Mouse (Mus musculus) hindbrain, embryonic 15.5 days (tissue): ENCODE data around the gene Arhgap24. TPM values are rescaled to one million over a fixed set of nuclear protein-coding genes. Genes with fewer than 3 reads are reported as not detected.

Source experiments
- ATAC-seq: fragments of 200-750 bp; cut with Nextera tagmentation; 2 replicates; pipeline ENCODE4 v1.8.0; 2017; ENCODE audit warnings: low read depth, moderate number of reproducible peaks, moderate TSS enrichment; ENCODE audit not compliant: low FRiP score
- H3K27ac ChIP-seq: fragments of 300-500 bp; sonication (generic); replicated peaks from 2 replicates; pipeline ENCODE4 v1.5.1; 2015; ENCODE audit warnings: mild to moderate bottlenecking, inconsistent platforms
- H3K27me3 ChIP-seq: fragments of 300-500 bp; sonication (generic); 2 replicates; pipeline ENCODE4 v1.6.1; 2015; ENCODE audit warnings: control low read depth, inconsistent platforms
- H3K36me3 ChIP-seq: fragments of 300-500 bp; sonication (generic); 2 replicates; pipeline ENCODE4 v1.6.1; 2015; ENCODE audit warnings: control low read depth, inconsistent platforms
- H3K4me1 ChIP-seq: fragments of 300-500 bp; sonication (generic); replicated peaks from 2 replicates; pipeline ENCODE4 v1.6.1; 2015; ENCODE audit warnings: control low read depth, inconsistent platforms
- H3K4me2 ChIP-seq: fragments of 300-500 bp; sonication (generic); 2 replicates; pipeline ENCODE4 v1.6.1; 2015; ENCODE audit warnings: moderate library complexity, mild to moderate bottlenecking, inconsistent platforms
- H3K4me3 ChIP-seq: fragments of 300-500 bp; sonication (generic); 2 replicates; pipeline ENCODE4 v1.5.1; 2015; ENCODE audit warnings: mild to moderate bottlenecking, inconsistent platforms
- H3K9ac ChIP-seq: fragments of 300-500 bp; sonication (generic); 2 replicates; pipeline ENCODE4 v1.6.1; 2015; ENCODE audit warnings: inconsistent platforms
- H3K9me3 ChIP-seq: fragments of 300-500 bp; sonication (generic); 2 replicates; pipeline ENCODE4 v1.6.1; 2016; ENCODE audit warnings: control low read depth, inconsistent platforms
- WGBS: fragments of 180-500 bp; shearing (Covaris S2); methylation state at CpG from one replicate; pipeline ENCODE4 v1.1.7; 2015; 5-methylcytosine and 5-hydroxymethylcytosine counted together
- polyA plus RNA-seq: library from polyadenylated mRNA; unstranded; fragments of >200 nt; fragmentation: Nextera tagmentation; extraction: Ambion mirVana; gene quantifications from 2 replicates; pipeline ENCODE4 v1.2.1, GENCODE M21; 2015

The Arhgap24 gene
- polyA plus RNA-seq, 1 experiment from 2014 or later: 11.5 TPM

GRCm38 (mm10) chr5:102664988-102665726 is 184.0 kb downstream of the Arhgap24 start:
- ATAC-seq: no peak
- no peaks in the 10 kb centered on the region for H3K27me3 ChIP-seq
- 54% methylated on average over 13 of the region's 13 CpGs for WGBS
- H3K4me3 ChIP-seq: no peak overlapping the region
- no peaks in the 10 kb centered on the region for H3K36me3 ChIP-seq
- no peaks in the 10 kb centered on the region for H3K4me1 ChIP-seq
- no peak overlapping the region for H3K9ac ChIP-seq
- no peaks in the 10 kb centered on the region for H3K9me3 ChIP-seq
- H3K4me2 ChIP-seq: no peak overlapping the region
- no peak overlapping the region for H3K27ac ChIP-seq

- ATAC-seq: no peak
- 90% methylated on average over 3 of the region's 3 CpGs for WGBS
Measured at GRCm38 (mm10) chr5:102666886-102667285, 185.7 kb downstream of the Arhgap24 start.

GRCm38 (mm10) chr5:102667754-102668575 is 186.8 kb downstream of the Arhgap24 start:
- WGBS: 94% methylated on average over 9 of the region's 9 CpGs
- H3K36me3 ChIP-seq: no peaks in the 10 kb centered on the region
- H3K4me3 ChIP-seq: no peak overlapping the region
- no peak overlapping the region for H3K9ac ChIP-seq
- no peak for ATAC-seq
- H3K27me3 ChIP-seq: no peaks in the 10 kb centered on the region
- H3K27ac ChIP-seq: no peak overlapping the region
- H3K4me1 ChIP-seq: no peaks in the 10 kb centered on the region
- H3K4me2 ChIP-seq: no peak overlapping the region
- H3K9me3 ChIP-seq: no peaks in the 10 kb centered on the region

More at GRCm38 (mm10) chr5:102666886-102667285, 185.7 kb downstream of the Arhgap24 start:
- Histone ChIP-seq H3K4me3 (no peak overlapping the region), H3K36me3 (no peaks in the 10 kb centered on the region), H3K27me3 (no peaks in the 10 kb centered on the region), H3K27ac (no peak overlapping the region), H3K4me2 (no peak overlapping the region), H3K4me1 (no peaks in the 10 kb centered on the region), H3K9me3 (no peaks in the 10 kb centered on the region), H3K9ac (no peak overlapping the region)

- WGBS: 82% methylated on average over 4 of the region's 4 CpGs
- Histone ChIP-seq H3K4me2 (no peak overlapping the region), H3K27me3 (no peaks in the 10 kb centered on the region), H3K36me3 (no peaks in the 10 kb centered on the region), H3K4me1 (0 out of 2 replicates have a peak, but pooled peaks cover 4% of the 10 kb centered on the region), H3K27ac (no peak overlapping the region), H3K9ac (no peak overlapping the region), H3K4me3 (no peak overlapping the region), H3K9me3 (no peaks in the 10 kb centered on the region)
- ATAC-seq: no peak
Measured at GRCm38 (mm10) chr5:102670206-102670605, 189.0 kb downstream of the Arhgap24 start.

- 83% methylated on average over 5 of the region's 5 CpGs for WGBS
- no peak for ATAC-seq
- H3K27ac ChIP-seq: no peak overlapping the region
- no peaks in the 10 kb centered on the region for H3K27me3 ChIP-seq
- H3K4me3 ChIP-seq: no peak overlapping the region
- H3K36me3 ChIP-seq: no peaks in the 10 kb centered on the region
- H3K4me2 ChIP-seq: no peak overlapping the region
- no peaks in the 10 kb centered on the region for H3K9me3 ChIP-seq
- no peak overlapping the region for H3K9ac ChIP-seq
- 0 out of 2 replicates have a peak, but pooled peaks cover 4% of the 10 kb centered on the region for H3K4me1 ChIP-seq
Measured at GRCm38 (mm10) chr5:102670731-102671345, 189.6 kb downstream of the Arhgap24 start.

- Histone ChIP-seq H3K4me3 (no peak overlapping the region), H3K9me3 (no peaks in the 10 kb centered on the region), H3K4me1 (0 out of 2 replicates have a peak, but pooled peaks cover 4% of the 10 kb centered on the region), H3K4me2 (no peak overlapping the region), H3K9ac (no peak overlapping the region), H3K27me3 (no peaks in the 10 kb centered on the region), H3K36me3 (no peaks in the 10 kb centered on the region), H3K27ac (no peak overlapping the region)
- no peak for ATAC-seq
- 63% methylated on average over 2 of the region's 2 CpGs for WGBS
Measured at GRCm38 (mm10) chr5:102675326-102675725, 194.1 kb downstream of the Arhgap24 start.

- Histone ChIP-seq H3K36me3 (no peaks in the 10 kb centered on the region), H3K9ac (no peak overlapping the region), H3K4me1 (0 out of 2 replicates have a peak, but pooled peaks cover 4% of the 10 kb centered on the region), H3K9me3 (no peaks in the 10 kb centered on the region), H3K4me3 (no peak overlapping the region), H3K27ac (no peak overlapping the region), H3K4me2 (no peak overlapping the region), H3K27me3 (no peaks in the 10 kb centered on the region)
- no peak for ATAC-seq
- WGBS: 49% methylated on average over 2 of the region's 2 CpGs
Measured at GRCm38 (mm10) chr5:102677176-102677575, 196.0 kb downstream of the Arhgap24 start.

- no peak for ATAC-seq
- Histone ChIP-seq H3K27ac (no peak overlapping the region), H3K4me2 (no peak overlapping the region), H3K9me3 (no peaks in the 10 kb centered on the region), H3K4me3 (no peak overlapping the region), H3K27me3 (no peaks in the 10 kb centered on the region), H3K4me1 (no peaks in the 10 kb centered on the region), H3K36me3 (no peaks in the 10 kb centered on the region), H3K9ac (no peak overlapping the region)
- WGBS: 77% methylated on average over 5 of the region's 5 CpGs
Measured at GRCm38 (mm10) chr5:102687673-102688072, 206.5 kb downstream of the Arhgap24 start.

- 15% methylated on average over 4 of the region's 4 CpGs for WGBS
- Histone ChIP-seq H3K4me1 (no peaks in the 10 kb centered on the region), H3K36me3 (no peaks in the 10 kb centered on the region), H3K9ac (no peak overlapping the region), H3K4me3 (no peak overlapping the region), H3K4me2 (no peak overlapping the region), H3K27ac (no peak overlapping the region), H3K9me3 (no peaks in the 10 kb centered on the region), H3K27me3 (no peaks in the 10 kb centered on the region)
- peak; percentile 83 for ATAC-seq
Measured at GRCm38 (mm10) chr5:102692487-102692886, 211.3 kb downstream of the Arhgap24 start.

GRCm38 (mm10) chr5:102693192-102693591 is 212.0 kb downstream of the Arhgap24 start:
- WGBS: 80% methylated on average over 2 of the region's 2 CpGs
- no peak for ATAC-seq
- no peaks in the 10 kb centered on the region for H3K27me3 ChIP-seq
- no peak overlapping the region for H3K4me3 ChIP-seq
- H3K36me3 ChIP-seq: no peaks in the 10 kb centered on the region
- H3K9me3 ChIP-seq: no peaks in the 10 kb centered on the region
- H3K4me1 ChIP-seq: no peaks in the 10 kb centered on the region
- H3K27ac ChIP-seq: no peak overlapping the region
- H3K9ac ChIP-seq: no peak overlapping the region
- H3K4me2 ChIP-seq: no peak overlapping the region

GRCm38 (mm10) chr5:102693871-102694270 is 212.7 kb downstream of the Arhgap24 start:
- no peaks in the 10 kb centered on the region for H3K9me3 ChIP-seq
- H3K4me3 ChIP-seq: no peak overlapping the region
- H3K4me2 ChIP-seq: no peak overlapping the region
- 94% methylated on average over 3 of the region's 3 CpGs for WGBS
- no peak overlapping the region for H3K9ac ChIP-seq
- no peaks in the 10 kb centered on the region for H3K27me3 ChIP-seq
- ATAC-seq: no peak
- H3K36me3 ChIP-seq: no peaks in the 10 kb centered on the region
- H3K4me1 ChIP-seq: no peaks in the 10 kb centered on the region
- H3K27ac ChIP-seq: no peak overlapping the region

- WGBS: 88% methylated on average over 1 of the region's 1 CpGs
- ATAC-seq: no peak
- H3K27me3 ChIP-seq: no peaks in the 10 kb centered on the region
- H3K36me3 ChIP-seq: no peaks in the 10 kb centered on the region
- no peak overlapping the region for H3K4me3 ChIP-seq
- H3K9ac ChIP-seq: no peak overlapping the region
- no peaks in the 10 kb centered on the region for H3K9me3 ChIP-seq
- H3K4me2 ChIP-seq: no peak overlapping the region
- H3K27ac ChIP-seq: no peak overlapping the region
- no peaks in the 10 kb centered on the region for H3K4me1 ChIP-seq
Measured at GRCm38 (mm10) chr5:102697784-102698183, 216.6 kb downstream of the Arhgap24 start.
